Mouse (Mus musculus) E14TG2a.4 (cell line): ENCODE results near the gene Gm8369.

ENCODE experiments used
- H3K27me3 ChIP-seq: 2 replicates; pipeline ENCODE4 v1.6.1; 2014; ENCODE audit warnings: low read length, control low read depth; ENCODE audit not compliant: insufficient read depth
- H3K36me3 ChIP-seq: 2 replicates; pipeline ENCODE4 v1.6.1; 2014; ENCODE audit warnings: low read length, control low read depth; ENCODE audit not compliant: insufficient read depth
- H3K4me1 ChIP-seq: replicated peaks from 2 replicates; pipeline ENCODE4 v1.6.1; 2014; ENCODE audit warnings: low read depth, low read length, control low read depth
- H3K4me3 ChIP-seq: replicated peaks from 2 replicates; pipeline ENCODE4 v1.5.1; 2014; ENCODE audit warnings: mild to moderate bottlenecking, low read length
- H3K9me3 ChIP-seq: 2 replicates; pipeline ENCODE4 v1.6.1; 2014; ENCODE audit warnings: low read length, control low read depth
- CTCF ChIP-seq: conservative IDR thresholded peaks from 2 replicates; pipeline ENCODE4 v1.5.1; 2014; ENCODE audit warnings: low read length
- NANOG ChIP-seq: IDR thresholded peaks from 2 replicates; pipeline ENCODE4 v1.6.1; 2014; ENCODE audit warnings: borderline replicate concordance, low read length, mixed read lengths
- POU5F1 ChIP-seq: IDR thresholded peaks from 2 replicates; pipeline ENCODE4 v1.6.1; 2014; ENCODE audit warnings: low read length, borderline replicate concordance

Gene Gm8369

GRCm38 (mm10) chr19:11482684-11483083 is 3.1 kb upstream of the Gm8369 start:
- TF ChIP-seq NANOG (no peak), POU5F1 (no peak), CTCF (no peak)
- Histone ChIP-seq H3K4me3 (no peak overlapping the region), H3K9me3 (no peaks in the 10 kb centered on the region), H3K36me3 (no peaks in the 10 kb centered on the region), H3K4me1 (no peaks in the 10 kb centered on the region), H3K27me3 (no peaks in the 10 kb centered on the region)

- no peaks in the 10 kb centered on the region for H3K9me3 ChIP-seq
- TF ChIP-seq CTCF: no peak
- TF ChIP-seq POU5F1: no peak
- no peak for TF ChIP-seq NANOG
- no peaks in the 10 kb centered on the region for H3K36me3 ChIP-seq
- H3K27me3 ChIP-seq: no peaks in the 10 kb centered on the region
- H3K4me1 ChIP-seq: no peaks in the 10 kb centered on the region
- no peak overlapping the region for H3K4me3 ChIP-seq
Observed at GRCm38 (mm10) chr19:11483941-11484340, 1.8 kb upstream of the Gm8369 start.

GRCm38 (mm10) chr19:11484388-11484787 is 1.4 kb upstream of the Gm8369 start:
- Histone ChIP-seq H3K36me3 (no peaks in the 10 kb centered on the region), H3K4me1 (no peaks in the 10 kb centered on the region), H3K4me3 (no peak overlapping the region), H3K9me3 (no peaks in the 10 kb centered on the region), H3K27me3 (no peaks in the 10 kb centered on the region)
- no peak for TF ChIP-seq CTCF
- no peak for TF ChIP-seq POU5F1
- TF ChIP-seq NANOG: no peak

- TF ChIP-seq CTCF (no peak), POU5F1 (no peak), NANOG (no peak)
- Histone ChIP-seq H3K4me3 (no peak overlapping the region), H3K4me1 (no peaks in the 10 kb centered on the region)
Observed at GRCm38 (mm10) chr19:11485266-11485665, 472 bp upstream of the Gm8369 start.

GRCm38 (mm10) chr19:11486599-11486998 is 861 bp downstream of the Gm8369 start:
- Histone ChIP-seq H3K9me3 (no peaks in the 10 kb centered on the region), H3K36me3 (no peaks in the 10 kb centered on the region), H3K27me3 (no peaks in the 10 kb centered on the region), H3K4me1 (no peaks in the 10 kb centered on the region), H3K4me3 (no peak overlapping the region)
- TF ChIP-seq CTCF: no peak
- no peak for TF ChIP-seq POU5F1
- no peak for TF ChIP-seq NANOG

More at GRCm38 (mm10) chr19:11485266-11485665, 472 bp upstream of the Gm8369 start:
- no peaks in the 10 kb centered on the region for H3K36me3 ChIP-seq
- H3K9me3 ChIP-seq: no peaks in the 10 kb centered on the region
- no peaks in the 10 kb centered on the region for H3K27me3 ChIP-seq

GRCm38 (mm10) chr19:11491406-11492189 is 5.9 kb downstream of the Gm8369 start:
- no peaks in the 10 kb centered on the region for H3K9me3 ChIP-seq
- H3K27me3 ChIP-seq: no peaks in the 10 kb centered on the region
- no peak overlapping the region for H3K4me3 ChIP-seq
- H3K4me1 ChIP-seq: no peaks in the 10 kb centered on the region
- TF ChIP-seq NANOG (no peak), POU5F1 (no peak), CTCF (no peak)
- no peaks in the 10 kb centered on the region for H3K36me3 ChIP-seq

- H3K9me3 ChIP-seq: no peaks in the 10 kb centered on the region
- no peaks in the 10 kb centered on the region for H3K27me3 ChIP-seq
- TF ChIP-seq POU5F1: no peak
- TF ChIP-seq CTCF: no peak
- TF ChIP-seq NANOG: no peak
- H3K4me3 ChIP-seq: no peak overlapping the region
- H3K36me3 ChIP-seq: no peaks in the 10 kb centered on the region
- no peaks in the 10 kb centered on the region for H3K4me1 ChIP-seq
Observed at GRCm38 (mm10) chr19:11492671-11493070, 6.9 kb downstream of the Gm8369 start.

- no peaks in the 10 kb centered on the region for H3K4me1 ChIP-seq
- H3K36me3 ChIP-seq: no peaks in the 10 kb centered on the region
- TF ChIP-seq POU5F1 (no peak), NANOG (no peak), CTCF (no peak)
- no peaks in the 10 kb centered on the region for H3K9me3 ChIP-seq
- H3K4me3 ChIP-seq: no peak overlapping the region
- H3K27me3 ChIP-seq: no peaks in the 10 kb centered on the region
Observed at GRCm38 (mm10) chr19:11494519-11494918, 8.8 kb downstream of the Gm8369 start.
